Mouse (Mus musculus) cerebellum, postnatal 4 days (tissue): ENCODE measurements around the gene Fbln1.
A peak's percentile ranks its signal among the peaks of the same experiment; 100 is the strongest.

Experiments
- DNase-seq, 2 experiments: peaks; one replicate each; pipeline ENCODE4 v3.0.0; 2022; ENCODE audit warnings: low spot score in 2 of 2, mixed read lengths in 1 of 2

Gene Fbln1

DNA sequence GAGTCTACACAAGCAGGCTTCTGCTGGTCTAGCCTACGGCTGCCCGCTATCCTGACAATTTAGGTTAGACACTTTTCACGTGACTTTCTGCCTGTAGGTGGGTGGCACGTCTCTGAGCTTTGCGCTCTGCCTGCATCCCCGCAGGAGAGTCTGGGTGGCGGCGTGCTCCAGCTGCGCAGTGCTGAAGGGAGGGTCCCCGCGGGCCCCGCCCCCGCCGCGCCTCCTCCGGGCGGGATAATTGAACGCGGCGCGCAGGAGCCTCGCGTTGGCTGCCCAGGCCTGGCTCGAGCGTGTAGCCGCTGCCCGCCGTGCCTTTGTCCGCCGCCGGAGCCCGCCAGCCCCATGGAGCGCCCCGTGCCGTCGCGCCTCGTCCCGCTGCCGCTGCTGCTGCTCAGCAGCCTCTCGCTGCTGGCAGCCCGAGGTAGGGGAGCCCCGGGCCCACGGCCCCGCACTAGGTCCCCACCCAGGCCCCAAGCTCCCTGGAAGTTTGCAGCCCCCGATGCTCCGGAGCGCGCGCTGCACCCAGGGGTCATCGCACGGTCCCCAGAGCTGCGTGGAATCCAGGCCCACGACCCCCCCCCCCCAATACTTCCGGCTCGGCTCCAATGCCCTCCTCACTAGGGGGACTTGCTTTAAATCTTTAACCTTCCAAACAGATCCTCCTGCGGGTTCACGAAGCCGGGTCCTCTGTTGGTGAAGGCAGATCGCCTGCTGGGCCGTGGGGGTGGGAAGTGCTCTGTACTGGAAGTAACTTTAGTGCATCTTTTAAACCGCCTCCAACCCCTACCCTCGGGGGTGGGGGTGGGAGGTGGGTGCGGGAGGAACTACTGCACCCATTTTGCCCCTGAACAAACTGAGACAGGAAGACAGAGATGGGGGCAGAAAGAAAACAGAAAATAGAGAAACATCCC is at the start of gene Fbln1:
TSS of gene Fbln1 (plus strand) at position 158 of the 911 bp plus-strand sequence.
- DNase-seq, result peak in 1 of 2 experiments; percentile 66

DNA sequence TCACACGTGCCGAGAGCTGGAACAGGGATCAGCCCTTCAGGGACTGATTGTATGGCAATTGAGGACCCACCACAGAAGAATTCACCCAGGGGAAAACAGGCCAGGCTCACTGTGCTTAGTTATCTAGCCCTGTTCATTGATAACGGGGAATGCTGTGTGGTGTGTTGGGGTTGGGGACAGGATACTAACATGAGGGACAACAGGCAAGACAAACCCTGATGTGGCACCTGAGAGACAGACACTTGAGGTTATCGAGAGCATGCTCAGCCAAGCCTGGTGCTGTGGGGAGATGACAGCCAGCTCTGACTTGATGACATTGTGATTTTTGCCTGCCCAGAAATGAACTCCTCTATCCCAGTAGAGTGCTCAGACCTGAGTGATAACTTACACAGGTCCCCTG is 49.6 kb upstream of the Fbln1 start:
- DNase-seq, result no peak

DNA sequence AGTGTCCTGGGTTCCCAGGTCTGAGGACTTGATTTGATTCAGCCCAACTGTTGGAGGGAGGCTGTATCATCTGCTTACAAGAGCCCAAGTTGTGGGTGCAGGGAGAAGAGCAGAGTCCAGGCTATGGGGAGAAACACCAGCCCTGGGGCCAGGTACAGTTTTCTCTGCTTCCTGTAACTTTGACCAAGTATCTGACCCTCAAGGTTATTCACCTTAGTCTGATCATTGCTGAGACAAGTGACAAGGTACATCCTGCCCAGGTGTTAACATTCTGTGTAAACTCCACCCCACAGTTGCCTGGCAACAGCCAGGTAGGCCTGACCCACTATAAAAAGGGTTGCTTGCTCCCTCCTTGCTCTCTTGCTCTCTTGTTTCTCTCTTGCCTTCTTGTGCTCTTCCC is 44.3 kb upstream of the Fbln1 start:
- no peak for DNase-seq

DNA sequence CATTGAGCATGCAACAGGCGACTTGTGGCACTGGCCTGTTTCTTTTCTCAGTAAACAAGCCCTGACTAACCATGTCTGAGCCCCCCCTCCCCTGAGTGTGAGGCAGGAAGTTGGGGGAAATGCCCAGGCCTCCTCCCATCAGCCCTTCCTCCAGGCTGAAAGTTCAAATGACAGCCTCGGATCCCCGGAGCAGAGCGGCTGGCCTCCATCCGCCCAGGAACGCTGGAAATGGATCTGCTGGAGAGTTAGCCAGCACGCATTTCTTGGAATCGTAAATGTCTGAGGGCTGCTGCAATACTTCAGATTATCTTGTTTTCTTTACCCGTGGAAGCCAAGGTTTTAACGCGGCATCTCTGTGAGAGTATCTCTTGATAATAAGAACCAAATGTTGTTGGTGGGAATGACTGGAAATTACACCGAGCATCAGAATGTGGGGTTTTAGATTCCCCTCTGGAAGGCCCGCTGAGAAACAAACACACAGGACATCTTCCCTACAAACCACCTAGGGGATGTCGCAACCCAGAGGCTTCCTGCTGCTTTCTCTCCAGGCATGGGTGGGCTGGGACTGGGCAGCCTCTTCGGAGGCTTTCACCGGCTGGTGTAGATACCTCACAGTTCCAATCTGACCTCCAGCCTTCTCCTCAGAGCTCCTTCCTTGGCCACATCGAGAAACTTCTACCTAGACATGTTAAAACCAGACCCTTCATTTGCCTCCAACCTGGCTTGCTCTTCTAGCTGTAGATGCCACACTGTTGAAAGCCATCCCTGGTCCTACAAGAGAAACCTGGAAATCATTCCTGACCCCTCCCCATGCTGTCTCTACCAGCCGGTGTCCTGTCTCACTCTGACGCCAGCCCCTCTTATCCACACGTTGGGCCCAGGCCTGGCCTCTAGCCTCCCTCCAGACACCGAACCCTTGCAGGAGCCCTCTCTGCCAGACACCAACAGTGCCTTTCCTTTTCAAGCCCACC is 42.8 kb upstream of the Fbln1 start:
- DNase-seq, result no peak

DNA sequence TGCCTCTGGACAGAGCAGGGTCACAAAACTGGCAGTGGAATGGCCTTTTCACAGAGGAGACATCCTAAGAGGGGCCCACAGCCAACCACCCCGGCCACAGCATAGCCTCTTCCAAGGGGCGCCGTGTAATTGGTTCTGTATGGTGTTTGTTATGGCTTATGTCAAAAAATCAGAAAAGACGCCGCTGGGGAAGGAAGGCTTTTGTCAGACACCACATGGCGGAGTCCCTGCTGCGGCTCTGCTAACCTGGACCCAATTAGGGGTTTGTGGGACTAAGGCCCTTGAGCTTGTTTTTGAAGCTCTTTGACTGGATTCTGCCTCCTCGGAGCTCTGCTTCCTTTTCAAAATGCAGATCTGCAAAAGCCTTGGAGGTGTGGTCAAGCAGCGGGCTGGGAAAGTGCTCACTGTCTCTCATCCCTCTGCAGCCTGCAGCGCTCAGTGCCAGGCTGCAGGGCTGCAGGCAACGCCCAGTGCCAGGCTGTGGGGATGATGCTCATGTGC is 39.3 kb upstream of the Fbln1 start:
- no peak for DNase-seq

DNA sequence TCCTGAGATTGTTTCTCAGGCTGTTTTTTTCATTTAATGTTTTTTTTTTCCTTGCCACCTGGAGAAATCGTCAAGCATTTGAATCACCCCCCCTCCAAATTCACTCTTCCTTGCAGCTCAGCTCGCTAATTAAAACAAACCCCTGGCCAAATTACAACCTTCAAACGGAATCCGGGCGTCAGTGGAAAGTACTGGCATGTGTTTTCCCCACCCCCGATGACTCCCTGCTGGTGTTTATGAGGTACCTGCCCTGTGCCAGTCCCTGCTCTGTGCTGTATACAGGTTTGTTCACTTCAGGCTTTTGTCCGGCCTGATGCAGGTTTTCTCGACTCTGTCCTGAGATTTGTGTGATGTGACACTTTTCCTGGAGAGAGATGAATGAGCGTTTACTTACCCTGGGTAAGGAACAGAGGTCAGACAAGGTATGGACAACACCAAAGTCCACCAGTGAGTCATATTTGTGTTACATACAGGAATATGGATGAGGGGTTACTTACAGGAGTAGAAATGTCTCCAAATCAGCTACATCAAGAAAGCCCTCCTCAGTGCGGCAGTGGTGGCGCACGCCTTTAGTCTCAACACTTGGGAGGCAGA is 38.6 kb upstream of the Fbln1 start:
- no peak for DNase-seq

DNA sequence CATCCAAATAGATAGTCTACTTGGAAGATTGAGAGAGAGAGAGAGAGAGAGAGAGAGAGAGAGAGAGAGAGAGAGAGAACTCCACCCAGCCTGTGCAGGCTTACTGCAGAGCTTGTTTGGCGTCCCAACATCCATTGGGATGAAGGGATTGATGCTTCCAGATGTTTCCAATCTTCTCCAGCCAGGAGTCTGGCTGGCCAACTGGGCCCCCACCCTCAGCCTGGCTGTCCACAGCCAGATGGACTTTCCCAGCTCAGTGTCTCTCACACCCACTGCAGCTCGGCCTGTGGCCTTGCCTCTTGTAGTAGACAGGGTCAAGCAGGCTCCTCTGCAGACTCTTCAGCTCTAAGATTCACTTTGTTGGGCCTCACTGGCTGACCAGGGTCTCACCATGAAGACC is 33.7 kb upstream of the Fbln1 start:
- no peak for DNase-seq

DNA sequence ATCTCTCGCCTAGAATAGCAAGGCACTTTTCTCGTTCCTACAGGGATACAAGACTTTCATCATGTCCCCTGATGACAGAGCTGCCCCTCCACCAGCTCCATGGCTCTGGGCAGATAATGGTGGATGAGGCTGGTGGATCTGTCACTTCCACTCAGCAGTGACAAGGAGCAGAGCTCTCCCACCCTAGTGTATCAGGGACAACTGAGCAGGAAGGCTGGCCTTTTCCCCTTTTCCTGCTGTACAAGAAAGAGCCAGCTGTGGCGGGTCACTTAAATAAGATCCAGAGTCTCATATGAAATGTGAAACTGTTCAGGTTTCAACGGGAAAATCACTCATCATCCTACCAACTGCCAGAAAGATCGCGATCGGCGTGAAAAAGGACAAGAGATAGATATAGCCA is 32.3 kb upstream of the Fbln1 start:
- no peak for DNase-seq

DNA sequence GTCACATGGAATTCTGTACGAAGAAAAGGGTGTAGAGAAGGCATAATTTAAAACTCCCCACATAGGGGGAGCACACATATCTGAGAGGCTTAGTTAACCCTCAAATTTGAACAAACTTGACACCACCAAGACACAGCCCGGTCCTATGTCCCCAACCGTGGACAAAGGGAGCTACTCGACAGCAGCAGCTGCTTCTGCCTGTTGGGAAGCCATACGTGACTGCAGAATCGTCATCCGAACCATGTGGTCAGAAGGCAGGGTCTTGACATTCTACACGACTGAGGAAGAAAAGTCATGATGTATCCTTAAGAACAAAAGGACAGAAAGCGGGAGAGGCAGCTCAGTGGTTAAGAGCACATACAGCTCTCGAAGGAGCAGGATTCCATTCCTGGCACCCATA is 31.7 kb upstream of the Fbln1 start:
- DNase-seq, result no peak

DNA sequence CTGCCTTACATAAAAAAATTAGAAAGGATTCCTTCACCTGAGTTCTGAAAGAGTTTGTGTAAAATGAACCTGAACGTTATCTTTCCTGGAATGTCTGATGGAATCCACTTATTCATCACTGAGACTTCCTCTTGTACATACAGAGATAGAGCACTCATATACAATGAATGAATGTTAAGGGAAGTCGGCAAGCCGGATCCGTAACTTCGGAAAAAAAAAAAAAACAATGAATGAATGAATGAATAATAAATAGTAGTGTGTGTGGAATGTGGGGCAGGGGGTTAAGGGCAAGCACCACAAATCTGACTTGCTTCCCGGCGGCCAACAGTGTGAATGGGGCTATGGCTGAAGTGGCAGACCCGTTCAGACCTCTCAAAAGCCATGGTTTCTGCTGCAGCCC is 28.2 kb upstream of the Fbln1 start:
- peak in 1 of 2 experiments; percentile 23 for DNase-seq

DNA sequence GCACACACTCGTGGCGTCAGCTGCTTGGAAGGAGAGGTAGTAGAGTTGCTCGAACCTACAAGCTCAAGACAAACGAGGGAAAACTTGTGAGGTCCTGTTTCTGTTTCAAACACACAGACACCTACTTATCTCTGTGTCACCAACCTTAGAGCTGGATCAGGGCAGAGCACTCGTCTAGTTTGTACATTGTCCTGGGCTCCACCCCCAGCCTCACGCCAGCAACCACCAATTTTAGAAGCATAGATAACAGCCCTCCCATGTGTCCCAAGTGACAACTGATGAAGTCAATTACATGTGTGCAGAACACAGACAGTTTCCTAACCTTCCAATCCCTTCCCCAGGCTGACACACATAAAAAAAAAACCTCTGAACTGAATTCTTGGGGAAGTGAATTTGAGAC is 27.6 kb upstream of the Fbln1 start:
- no peak for DNase-seq

DNA sequence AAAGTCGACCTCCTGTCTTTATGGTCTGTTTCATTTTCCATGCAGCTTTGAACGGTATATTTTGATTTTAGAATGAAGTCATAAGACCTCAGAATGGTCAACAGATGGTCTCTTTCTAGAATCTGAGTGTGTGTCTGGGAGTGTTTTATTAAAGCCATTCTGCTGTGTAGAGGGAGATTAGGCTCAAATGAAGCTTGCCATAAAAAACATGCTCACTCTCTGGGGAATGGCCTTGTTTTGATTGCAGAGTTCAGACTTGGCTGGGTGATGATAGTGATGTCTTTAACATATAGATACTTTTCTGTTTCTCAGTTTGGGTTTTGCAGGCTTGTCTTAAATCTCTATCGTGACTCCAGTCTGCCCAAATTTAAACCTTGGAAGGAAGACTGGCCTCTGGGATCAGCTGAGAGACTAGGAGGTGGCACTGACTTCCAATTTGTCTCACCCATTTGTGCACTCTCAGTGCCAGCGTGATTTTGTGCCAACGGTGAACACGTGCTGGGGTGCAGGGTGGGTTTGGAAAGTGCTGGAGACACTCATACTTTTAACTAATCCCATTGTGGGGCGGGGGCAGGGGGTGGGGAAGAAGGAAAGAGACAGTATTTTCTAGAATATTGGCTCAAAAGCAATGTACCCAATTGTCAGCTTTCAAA is 26.1 kb upstream of the Fbln1 start:
- DNase-seq, result peak in 1 of 2 experiments; percentile 16

DNA sequence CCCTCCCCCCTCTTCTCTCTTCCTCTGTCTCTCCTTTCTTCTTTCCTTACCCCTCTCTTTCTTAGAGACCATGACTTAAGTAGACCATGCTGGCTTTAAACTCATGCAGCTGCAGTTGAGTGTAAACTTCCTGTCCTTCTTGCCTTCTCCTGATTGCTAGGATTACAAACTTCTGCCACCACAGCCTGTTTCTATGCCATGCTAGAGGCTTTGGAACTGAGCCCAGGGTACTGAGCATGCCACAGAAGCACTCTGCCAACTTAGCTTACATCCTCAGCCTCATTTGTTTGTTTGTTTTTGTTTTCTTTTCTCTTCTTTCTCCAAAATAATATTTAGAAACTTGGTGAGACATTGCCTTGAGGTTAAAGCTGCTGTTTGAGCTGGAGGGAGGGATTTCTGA is 25.4 kb upstream of the Fbln1 start:
- DNase-seq, result no peak

DNA sequence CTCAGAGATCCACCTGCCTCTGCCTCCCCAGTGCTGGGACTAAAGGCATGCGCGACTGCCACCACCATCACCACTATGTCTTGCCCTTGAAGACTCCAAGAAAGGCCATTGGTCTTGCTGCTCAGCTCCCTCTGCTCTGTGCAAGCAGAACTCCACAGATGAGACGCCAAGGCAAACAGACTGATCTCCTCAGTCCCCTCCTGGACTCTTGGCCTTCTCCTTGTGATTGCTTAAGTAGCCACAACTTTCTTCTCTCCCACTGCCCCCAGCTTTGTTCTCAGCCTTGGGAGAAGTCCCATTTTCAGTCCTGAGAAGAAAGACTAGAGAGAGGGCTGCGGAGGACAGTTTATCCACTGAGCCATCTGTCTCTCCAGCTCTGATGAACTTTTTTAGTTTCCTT is 23.7 kb upstream of the Fbln1 start:
- no peak for DNase-seq

DNA sequence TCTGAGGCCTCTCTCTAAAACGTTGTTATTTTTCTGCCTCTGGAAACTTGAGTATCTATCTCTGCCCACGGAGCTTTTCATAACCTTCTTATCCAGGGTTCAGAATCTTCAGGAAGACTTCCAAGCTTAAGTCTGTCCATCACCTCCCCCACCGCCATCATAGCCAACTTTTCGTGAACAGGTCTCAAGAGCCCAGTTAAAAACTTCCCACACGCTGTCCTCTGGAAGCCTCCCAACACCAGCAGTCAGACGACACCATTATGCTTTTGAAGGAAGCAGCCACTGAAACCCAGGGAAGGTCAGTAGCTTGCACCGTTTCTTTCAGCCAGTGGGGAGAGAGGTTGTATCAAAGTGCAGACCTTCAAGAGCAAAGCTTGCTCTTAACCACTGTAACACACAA is 18.8 kb upstream of the Fbln1 start:
- no peak for DNase-seq

DNA sequence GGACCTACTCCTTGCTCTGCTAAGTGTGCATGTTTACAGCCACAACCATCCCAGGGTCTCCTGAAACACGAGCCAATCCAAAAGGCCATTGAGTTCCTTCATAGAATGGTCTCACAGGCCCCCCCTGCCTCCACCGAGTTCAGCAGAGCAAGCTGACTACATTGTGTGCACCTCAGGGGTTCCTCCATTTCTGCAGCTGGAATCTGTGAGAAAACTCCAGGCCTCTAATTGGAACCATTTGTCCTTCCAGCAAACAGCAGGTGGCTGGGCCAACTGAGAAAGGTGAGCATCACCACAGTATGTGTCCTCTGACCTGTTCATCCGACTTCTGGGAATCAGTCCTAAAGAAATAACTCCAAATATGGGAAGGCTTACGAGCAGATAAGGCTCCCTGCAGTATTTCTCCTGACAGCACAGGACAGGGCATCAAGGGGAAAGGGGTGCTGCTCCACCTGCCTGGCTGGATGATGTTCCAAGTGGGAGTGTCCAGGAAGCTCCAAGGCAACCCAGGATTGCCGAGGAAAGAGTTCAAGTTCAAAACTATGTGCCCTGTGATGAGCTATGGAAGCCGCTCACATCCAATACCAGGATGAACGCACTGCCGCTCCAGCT is 17.5 kb upstream of the Fbln1 start:
- DNase-seq, result no peak

DNA sequence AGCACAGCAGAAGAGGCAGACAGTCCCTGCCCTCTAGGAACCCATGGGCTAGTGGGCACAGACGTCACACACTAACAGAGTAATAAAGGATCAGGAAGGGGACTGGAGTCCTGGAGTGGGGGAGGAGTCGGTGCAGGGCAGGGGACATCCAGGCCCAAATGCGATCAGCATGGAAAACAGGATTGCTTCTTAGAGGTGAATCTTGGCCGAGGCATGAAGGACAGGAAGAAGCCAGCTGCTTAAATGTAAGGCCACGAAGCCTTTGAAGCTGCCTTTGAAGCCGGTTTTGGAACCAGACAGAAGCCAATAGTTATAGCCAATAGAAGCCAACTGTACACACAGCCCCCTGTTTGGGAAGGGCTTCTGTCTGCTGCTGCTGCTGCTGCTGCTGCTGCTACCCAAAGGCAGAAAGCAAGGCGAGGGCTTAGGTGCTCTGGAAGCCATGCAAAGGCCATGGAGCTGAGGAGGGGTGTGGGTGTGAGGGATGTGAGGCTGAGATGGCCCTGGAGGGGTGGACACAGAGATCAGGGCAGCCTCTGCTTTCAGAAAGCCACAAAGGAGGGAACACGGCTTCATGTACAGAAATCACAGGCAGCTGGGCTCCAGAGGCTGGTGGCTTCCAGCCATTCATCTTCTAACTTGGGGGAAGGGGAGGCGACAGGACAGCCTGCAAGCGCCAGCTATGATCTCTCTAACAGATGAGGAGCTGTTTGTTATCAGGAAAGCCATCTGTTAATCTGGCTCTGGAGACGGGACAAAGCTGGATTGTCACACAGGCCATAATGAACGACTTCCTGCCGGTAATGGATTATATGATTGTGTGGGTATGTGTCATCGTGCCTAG is 5.1 kb upstream of the Fbln1 start:
- DNase-seq, result no peak

DNA sequence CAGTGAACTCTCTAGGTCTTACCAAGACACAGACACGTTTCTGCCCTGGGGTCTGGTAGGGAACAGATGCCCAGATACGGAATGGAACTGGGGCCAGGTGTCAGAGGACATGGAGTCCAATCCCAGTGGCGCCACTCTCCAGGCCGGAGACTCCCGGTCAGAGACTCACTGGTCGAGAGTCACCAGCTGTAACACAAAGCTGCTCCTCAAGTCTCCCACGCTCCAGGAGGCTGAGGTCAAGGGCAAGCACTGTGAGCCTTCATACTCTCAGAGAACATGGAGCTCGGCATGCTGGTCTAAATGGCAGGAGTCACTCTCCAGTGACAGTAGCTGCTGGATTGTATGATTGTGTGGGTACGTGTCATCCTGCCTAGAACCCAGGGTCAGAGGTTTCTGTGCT is 3.5 kb upstream of the Fbln1 start:
- no peak for DNase-seq

DNA sequence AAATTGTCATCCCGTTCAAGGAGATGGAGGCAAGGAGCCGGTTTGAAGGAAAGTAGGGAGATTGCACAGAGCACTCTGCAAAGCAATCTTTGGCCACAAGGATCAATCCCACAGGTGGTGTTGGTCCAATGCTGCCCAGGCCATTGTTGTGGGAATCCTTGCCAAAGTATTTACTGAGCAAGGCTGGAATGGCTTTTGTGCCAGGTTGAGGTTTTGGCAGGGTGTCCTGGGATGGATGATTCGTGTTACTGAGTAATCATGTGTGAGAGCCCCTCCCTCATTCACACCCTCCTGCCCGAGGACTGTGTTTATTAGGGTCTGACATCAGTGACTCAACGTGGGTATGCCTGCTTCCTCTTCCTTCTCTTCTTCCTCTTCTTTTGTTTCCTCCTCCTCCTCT is 3.0 kb upstream of the Fbln1 start:
- no peak for DNase-seq

DNA sequence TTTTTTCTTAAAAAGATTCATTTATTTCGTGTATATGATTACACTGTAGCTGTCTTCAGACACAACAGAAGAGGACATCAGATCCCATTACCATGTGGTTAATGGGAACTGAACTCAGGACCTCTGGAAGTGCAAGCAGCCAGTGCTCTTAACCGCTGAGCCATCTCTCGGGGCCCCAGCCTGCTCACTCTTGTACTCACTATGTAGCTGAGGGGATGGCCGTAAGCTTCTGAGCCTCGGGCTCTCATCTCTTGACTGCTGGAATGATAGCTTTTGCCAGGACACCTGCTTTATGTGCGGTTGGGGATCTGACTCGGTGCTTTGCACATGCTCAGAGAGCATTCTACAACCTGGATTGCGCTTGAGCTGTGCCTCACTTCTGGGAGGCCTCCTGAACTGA is 1.4 kb upstream of the Fbln1 start:
- DNase-seq, result no peak
